Mouse (Mus musculus) lung, embryonic 14.5 days (tissue): ENCODE results near the gene Mx1. TPM values are rescaled to one million over a fixed set of nuclear protein-coding genes. Genes with fewer than 3 reads are reported as not detected.

Experiments
- ATAC-seq: fragments of 200-750 bp; cut with Nextera tagmentation; 2 replicates; pipeline ENCODE4 v1.8.0; 2017; ENCODE audit warnings: mild to moderate bottlenecking, moderate TSS enrichment, moderate library complexity; ENCODE audit not compliant: insufficient read depth
- DNase-seq: peaks from one replicate; pipeline ENCODE4 v3.0.0-alpha.2; 2015
- H3K27ac ChIP-seq: fragments of 300-500 bp; sonication (generic); 2 replicates; pipeline ENCODE4 v1.5.1; 2014; ENCODE audit warnings: low read depth, mild to moderate bottlenecking, moderate library complexity
- H3K27me3 ChIP-seq: fragments of 300-500 bp; sonication (generic); 2 replicates; pipeline ENCODE4 v1.6.1; 2014; ENCODE audit warnings: low read length, control low read depth; ENCODE audit not compliant: insufficient read depth
- H3K36me3 ChIP-seq: fragments of 300-500 bp; sonication (generic); 2 replicates; pipeline ENCODE4 v1.6.1; 2014; ENCODE audit warnings: control low read depth; ENCODE audit not compliant: insufficient read depth
- H3K4me1 ChIP-seq: fragments of 300-500 bp; sonication (generic); 2 replicates; pipeline ENCODE4 v1.6.1; 2014; ENCODE audit warnings: antibody characterized with exemption, control low read depth; ENCODE audit not compliant: insufficient read depth
- H3K4me2 ChIP-seq: fragments of 300-500 bp; sonication (generic); 2 replicates; pipeline ENCODE4 v1.6.1; 2014; ENCODE audit warnings: mild to moderate bottlenecking
- H3K4me3 ChIP-seq: fragments of 300-500 bp; sonication (generic); 2 replicates; pipeline ENCODE4 v1.5.1; 2014; ENCODE audit warnings: low read depth, low read length
- H3K9ac ChIP-seq: fragments of 300-500 bp; sonication (generic); 2 replicates; pipeline ENCODE4 v1.6.1; 2014
- H3K9me3 ChIP-seq: fragments of 300-500 bp; sonication (generic); 2 replicates; pipeline ENCODE4 v1.6.1; 2016; ENCODE audit warnings: low read depth, low read length, control low read depth
- CTCF ChIP-seq: IDR thresholded peaks from 2 replicates; pipeline ENCODE4 v1.5.1; 2016; ENCODE audit warnings: antibody characterized with exemption, low read depth
- WGBS: fragments of 180-500 bp; shearing (Covaris S2); extraction: QIAGEN DNeasy Blood & Tissue Kit; methylation state at CpG from one replicate; pipeline ENCODE4 v1.1.7; 2014; 5-methylcytosine and 5-hydroxymethylcytosine counted together
- polyA plus RNA-seq: library from polyadenylated mRNA; unstranded; fragments of >200 nt; fragmentation: Nextera tagmentation; extraction: Ambion mirVana; gene quantifications from 2 replicates; pipeline ENCODE4 v1.2.1, GENCODE M21; 2014

Mx1 gene
- polyA plus RNA-seq, 1 experiment from 2014 or later: 0.21 TPM

DNA sequence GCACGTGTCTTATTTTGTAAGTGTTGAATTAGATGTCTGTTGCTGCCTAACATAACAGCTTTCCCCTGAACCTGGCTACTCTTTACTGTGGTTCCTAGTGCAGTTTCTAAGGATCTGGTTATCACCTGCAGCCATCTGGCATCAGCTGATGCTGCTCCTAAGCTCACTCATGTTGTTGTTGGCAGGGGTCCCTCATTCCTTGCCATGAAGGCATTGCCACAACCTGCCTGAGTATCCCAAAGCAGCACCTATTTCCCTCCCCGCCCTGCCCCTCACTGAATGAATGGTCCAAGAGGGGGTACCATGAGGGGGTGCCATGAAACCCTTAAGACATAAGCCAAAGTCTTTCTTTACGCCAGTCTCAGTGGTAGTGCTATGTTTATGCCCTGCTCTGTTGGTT, 34.7 kb downstream of the Mx1 start:
- Histone ChIP-seq H3K27ac (no peak overlapping the region), H3K36me3 (no peaks in the 10 kb centered on the region), H3K9me3 (no peaks in the 10 kb centered on the region), H3K27me3 (no peaks in the 10 kb centered on the region), H3K9ac (no peak overlapping the region), H3K4me2 (no peak overlapping the region), H3K4me1 (no peaks in the 10 kb centered on the region), H3K4me3 (no peak overlapping the region)
- ATAC-seq (no peak), DNase-seq (no peak)
- WGBS: 78% methylated on average over 3 of the region's 3 CpGs
- TF ChIP-seq CTCF: no peak

DNA sequence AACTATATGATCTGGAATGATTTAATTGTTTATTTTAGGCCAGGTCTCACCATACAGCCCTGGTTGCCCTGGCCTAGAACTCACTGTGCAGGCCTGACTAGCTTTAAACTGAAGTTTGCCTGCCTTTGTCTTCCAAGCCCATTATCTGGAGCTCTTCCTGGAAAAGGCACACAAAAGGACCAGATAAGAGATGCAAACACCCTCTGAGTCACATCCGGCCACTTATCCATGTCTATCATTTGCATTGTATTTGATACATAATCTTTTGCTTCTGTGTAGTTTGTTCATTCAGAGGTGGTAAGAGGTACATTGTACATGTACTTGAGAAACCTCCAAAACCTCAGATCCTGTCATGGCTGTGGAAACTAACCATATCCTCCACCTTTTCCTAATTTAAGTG, 39.1 kb downstream of the Mx1 start:
- no peaks in the 10 kb centered on the region for H3K36me3 ChIP-seq
- WGBS: 58% methylated on average over 1 of the region's 1 CpGs

GRCm38 (mm10) chr16:97421671-97422070, 41.0 kb downstream of the Mx1 start:
- WGBS: 59% methylated on average over 6 of the region's 6 CpGs

More for the DNA sequence above, 39.1 kb downstream of the Mx1 start:
- H3K4me1 ChIP-seq: no peaks in the 10 kb centered on the region
- ATAC-seq: no peak
- H3K9me3 ChIP-seq: no peaks in the 10 kb centered on the region
- H3K4me3 ChIP-seq: no peak overlapping the region
- no peak for TF ChIP-seq CTCF
- H3K27ac ChIP-seq: no peak overlapping the region
- H3K4me2 ChIP-seq: no peak overlapping the region
- H3K9ac ChIP-seq: no peak overlapping the region
- no peaks in the 10 kb centered on the region for H3K27me3 ChIP-seq
- no peak for DNase-seq

GRCm38 (mm10) chr16:97418749-97419453, 43.8 kb downstream of the Mx1 start:
- Histone ChIP-seq H3K9me3 (no peaks in the 10 kb centered on the region), H3K27me3 (no peaks in the 10 kb centered on the region), H3K9ac (no peak overlapping the region), H3K36me3 (no peaks in the 10 kb centered on the region), H3K4me1 (no peaks in the 10 kb centered on the region), H3K4me2 (no peak overlapping the region), H3K27ac (no peak overlapping the region), H3K4me3 (no peak overlapping the region)
- no peak for TF ChIP-seq CTCF
- 78% methylated on average over 6 of the region's 6 CpGs for WGBS
- ATAC-seq: no peak
- no peak for DNase-seq

More at GRCm38 (mm10) chr16:97421671-97422070, 41.0 kb downstream of the Mx1 start:
- H3K36me3 ChIP-seq: no peaks in the 10 kb centered on the region
- ATAC-seq (no peak), DNase-seq (no peak)
- H3K4me1 ChIP-seq: no peaks in the 10 kb centered on the region
- H3K9ac ChIP-seq: no peak overlapping the region
- no peak overlapping the region for H3K4me3 ChIP-seq
- no peak overlapping the region for H3K4me2 ChIP-seq
- no peak overlapping the region for H3K27ac ChIP-seq
- no peaks in the 10 kb centered on the region for H3K27me3 ChIP-seq
- TF ChIP-seq CTCF: no peak
- H3K9me3 ChIP-seq: no peaks in the 10 kb centered on the region

DNA sequence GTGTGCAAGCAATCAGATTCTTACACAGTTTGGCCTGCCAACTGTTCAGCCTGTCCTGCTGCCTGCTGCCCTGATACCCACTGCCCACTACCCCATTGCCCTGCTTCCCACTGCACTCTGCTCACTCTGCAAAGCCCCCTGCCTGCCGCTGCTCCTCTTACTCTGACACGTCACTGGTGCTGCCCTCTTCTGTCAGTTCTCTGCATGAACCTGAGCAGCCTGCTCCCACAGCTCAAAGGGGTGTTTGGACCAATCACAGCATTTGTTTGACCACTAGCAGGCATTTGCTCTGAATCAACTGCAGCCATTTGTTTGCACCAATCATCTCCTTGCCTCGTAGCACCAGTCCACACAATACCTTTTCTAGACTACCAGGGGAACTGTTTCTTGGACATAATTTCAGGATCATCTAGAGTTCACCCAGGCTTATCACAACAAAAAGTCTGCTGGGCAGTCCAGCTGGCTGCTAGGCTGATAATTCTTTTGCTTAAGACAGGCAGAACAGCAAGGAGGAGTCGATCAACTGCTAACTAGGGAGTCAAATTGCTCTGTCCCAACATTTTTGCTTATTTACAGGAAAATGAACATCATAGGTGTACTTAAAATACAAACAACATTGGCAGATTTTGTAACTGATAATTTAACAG, 44.7 kb downstream of the Mx1 start:
- TF ChIP-seq CTCF: peak; percentile 80
- H3K27me3 ChIP-seq: no peaks in the 10 kb centered on the region
- no peak overlapping the region for H3K9ac ChIP-seq
- H3K27ac ChIP-seq: no peak overlapping the region
- ATAC-seq (peak; percentile 89), DNase-seq (peak; percentile 78)
- H3K4me1 ChIP-seq: no peaks in the 10 kb centered on the region
- no peak overlapping the region for H3K4me3 ChIP-seq
- 7% methylated on average over 4 of the region's 4 CpGs for WGBS
- H3K4me2 ChIP-seq: no peak overlapping the region
- H3K36me3 ChIP-seq: no peaks in the 10 kb centered on the region
- no peaks in the 10 kb centered on the region for H3K9me3 ChIP-seq

DNA sequence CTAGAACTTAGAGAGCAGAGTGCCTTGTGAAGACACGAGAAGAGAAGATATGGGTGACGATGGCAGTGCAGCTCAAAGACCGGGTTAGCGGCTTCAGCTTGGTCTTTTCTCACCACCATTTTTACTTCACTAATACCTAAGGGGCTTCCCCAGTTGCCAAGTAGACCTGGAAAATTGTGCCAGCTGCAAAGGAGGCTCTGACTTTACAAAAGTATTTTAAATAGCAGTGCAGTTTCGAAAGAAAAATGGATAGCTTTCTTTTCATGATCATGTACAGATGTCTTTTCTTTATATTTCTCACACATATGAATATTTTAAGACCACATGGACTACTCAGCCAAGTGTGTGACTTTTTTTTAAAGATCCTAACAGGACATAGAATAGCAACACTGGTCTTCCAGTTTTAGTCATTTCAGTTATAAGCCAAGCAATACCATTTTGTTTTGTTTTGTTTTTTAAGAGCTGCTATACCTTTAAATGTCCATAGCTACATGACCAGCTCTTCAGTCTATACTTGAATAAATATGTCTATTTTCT, 57.2 kb downstream of the Mx1 start:
- H3K9me3 ChIP-seq: no peaks in the 10 kb centered on the region
- TF ChIP-seq CTCF: no peak
- H3K36me3 ChIP-seq: no peaks in the 10 kb centered on the region
- no peak for DNase-seq
- no peaks in the 10 kb centered on the region for H3K27me3 ChIP-seq
- 92% methylated on average over 5 of the region's 5 CpGs for WGBS
- H3K4me2 ChIP-seq: no peak overlapping the region
- 0 out of 2 replicates have a peak, but pooled peaks cover 6% of the 10 kb centered on the region for H3K4me1 ChIP-seq
- no peak for ATAC-seq
- no peak overlapping the region for H3K27ac ChIP-seq
- H3K9ac ChIP-seq: no peak overlapping the region
- no peak overlapping the region for H3K4me3 ChIP-seq

- DNase-seq (no peak), ATAC-seq (no peak)
- Histone ChIP-seq H3K9ac (no peak overlapping the region), H3K27ac (no peak overlapping the region), H3K4me3 (no peak overlapping the region), H3K36me3 (no peaks in the 10 kb centered on the region), H3K9me3 (no peaks in the 10 kb centered on the region), H3K4me1 (0 out of 2 replicates have a peak, but pooled peaks cover 6% of the 10 kb centered on the region), H3K4me2 (no peak overlapping the region), H3K27me3 (no peaks in the 10 kb centered on the region)
- no peak for TF ChIP-seq CTCF
- WGBS: 69% methylated on average over 4 of the region's 4 CpGs
These were observed 60.4 kb downstream of the Mx1 start for GRCm38 (mm10) chr16:97402213-97402785.
